Mouse (Mus musculus) large intestine, adult 2 months (tissue): ENCODE results near the gene Mrpl17. TPM values are rescaled to one million over a fixed set of nuclear protein-coding genes. Genes with fewer than 3 reads are reported as not detected.
"Not testable (repeated sequence)": the region's sequence is repeated elsewhere in the genome, so short reads cannot be mapped to it uniquely, and the experiment has no call there.

Source experiments
- DNase-seq: peaks from one replicate; pipeline ENCODE4 v3.0.0-alpha.2; 2012; ENCODE audit warnings: low read depth, low spot score
- WGBS: fragments of 180-500 bp; shearing (Covaris S2); methylation state at CpG from one replicate; pipeline ENCODE4 v1.1.7; 2018; 5-methylcytosine and 5-hydroxymethylcytosine counted together
- polyA plus RNA-seq: library from polyadenylated mRNA; depleted of rRNA; stranded (reverse); fragments of >200 nt; gene quantifications from 2 replicates; pipeline ENCODE4 v1.2.3, GENCODE M21; 2012; rRNA removed

Mrpl17 gene
- polyA plus RNA-seq, result 164 and 166 TPM in 2 replicates

DNA sequence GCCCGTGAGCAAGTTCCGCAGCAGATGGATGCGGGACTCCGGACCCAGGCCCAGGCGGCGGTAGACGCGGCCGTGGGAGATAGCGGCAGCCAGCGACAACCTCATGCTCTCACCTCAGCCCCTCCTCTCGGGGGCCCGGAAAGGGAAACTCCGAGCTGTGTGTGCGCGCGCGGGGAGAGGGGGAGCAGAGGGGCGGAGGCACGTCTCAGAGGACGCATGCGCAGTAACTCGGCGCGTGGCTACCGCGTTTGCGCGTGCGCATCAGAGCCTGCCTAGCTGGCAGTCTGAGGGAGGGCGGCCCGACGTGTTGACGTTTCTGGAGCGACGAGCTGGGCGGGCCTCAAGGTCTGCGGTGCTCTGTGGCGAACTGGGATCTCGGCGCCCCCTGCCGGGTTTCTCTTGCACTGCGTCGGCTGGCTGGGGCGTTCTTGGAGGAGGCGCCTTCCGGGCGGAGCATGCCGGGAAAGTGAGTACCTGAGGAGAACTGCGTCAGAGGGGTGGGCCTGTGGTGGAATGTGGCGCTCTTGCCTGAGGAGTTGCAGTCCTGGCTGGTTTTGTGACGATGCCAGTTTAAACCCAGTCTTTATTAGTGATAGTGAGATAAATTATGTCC is at the start of gene Mrpl17:
Gene Mrpl17 (minus strand): TSS at position 223 of the 613 bp plus-strand sequence.
- peak; percentile 97 for DNase-seq
- WGBS, result under 1% methylated on average over 52 of the region's 52 CpGs

DNA sequence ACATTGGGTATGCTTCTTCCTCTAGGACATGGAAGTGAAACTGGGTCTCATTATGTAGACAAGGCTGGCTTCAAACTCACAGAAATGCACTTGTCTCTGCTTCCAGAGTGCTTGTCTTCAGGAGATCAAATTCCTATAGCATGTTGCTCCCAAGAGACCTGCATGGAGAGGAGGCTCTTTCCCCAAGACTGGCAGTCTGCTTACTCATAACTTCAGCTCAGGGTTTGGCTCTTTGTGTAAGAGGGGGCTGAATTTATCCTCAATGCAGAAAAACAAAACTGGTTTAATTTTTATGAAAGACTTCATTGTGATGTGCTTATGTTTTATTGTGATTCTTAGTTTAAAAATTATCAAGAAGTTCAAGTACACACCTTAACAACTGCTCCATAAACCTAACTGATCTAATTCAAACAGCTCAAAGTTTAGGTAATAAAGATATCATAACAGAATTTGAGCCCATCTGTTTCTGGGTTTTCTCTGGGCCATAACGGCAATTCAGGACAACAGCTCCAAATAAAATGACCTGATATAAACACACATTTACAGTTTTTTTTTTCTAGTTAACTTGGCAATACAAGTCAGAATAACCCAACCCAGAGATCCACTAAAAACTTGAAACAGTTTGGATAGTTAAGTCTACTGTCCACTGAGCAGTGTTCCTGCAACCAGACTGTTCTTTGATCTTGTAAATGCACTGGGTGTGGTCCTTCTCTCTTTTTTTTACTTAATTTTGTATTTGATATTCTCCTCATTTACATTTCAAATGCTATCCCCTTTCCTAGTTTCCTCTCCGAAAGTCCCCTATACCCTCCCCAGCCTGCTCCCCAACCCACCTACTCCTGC is 45.0 kb upstream of the Mrpl17 start:
- not testable (repeated sequence) for DNase-seq
- WGBS, result no CpG with 5 or more reads among the region's 2 CpGs

- DNase-seq, result no peak
- WGBS, result 84% methylated on average over 7 of the region's 7 CpGs
These were observed 13.4 kb upstream of the Mrpl17 start for GRCm38 (mm10) chr7:105824281-105824680.

DNA sequence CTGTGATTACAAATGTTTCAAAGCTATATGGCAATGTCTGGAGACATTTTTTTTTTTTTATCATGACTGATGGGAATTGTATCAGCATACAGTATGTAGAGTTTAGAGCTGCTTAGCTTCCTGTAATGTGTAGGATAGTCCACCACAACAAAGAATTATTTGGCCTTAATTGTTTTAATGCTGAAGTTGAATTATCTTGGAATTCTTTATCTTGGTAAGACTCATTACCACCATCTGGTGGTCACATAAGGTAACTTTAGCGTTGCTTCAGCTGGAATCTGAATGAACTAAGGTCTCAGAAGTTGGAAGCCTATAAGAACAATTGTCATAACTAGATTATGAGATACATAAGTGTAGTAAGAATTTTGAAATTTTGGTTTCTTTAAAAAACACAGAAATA is 7.6 kb upstream of the Mrpl17 start:
- no peak for DNase-seq
- WGBS, result 0% methylated on average over 1 of the region's 1 CpGs

DNA sequence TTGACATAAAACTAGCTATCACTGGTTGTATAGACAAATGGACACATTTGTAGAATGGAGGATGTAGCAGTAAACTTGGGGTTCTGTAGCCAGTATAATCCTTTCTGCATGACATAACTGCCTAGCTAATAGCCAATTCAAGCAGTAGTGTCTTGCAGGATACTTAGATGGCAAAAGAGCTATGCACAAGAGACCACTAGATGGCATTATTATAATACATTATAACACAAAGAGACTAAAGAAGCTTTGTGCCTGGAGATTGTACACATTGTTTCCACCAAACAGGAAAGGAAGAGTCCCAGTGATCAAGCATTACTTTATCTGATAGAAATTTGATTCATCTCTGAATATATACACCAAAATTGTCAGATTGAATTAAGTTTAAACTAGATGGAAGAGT is 5.8 kb upstream of the Mrpl17 start:
- no peak for DNase-seq

- no peak for DNase-seq
- WGBS, result 92% methylated on average over 3 of the region's 3 CpGs
These were observed 2.4 kb upstream of the Mrpl17 start for GRCm38 (mm10) chr7:105813326-105813725.

GRCm38 (mm10) chr7:105812566-105812965 is 1.7 kb upstream of the Mrpl17 start:
- 51% methylated on average over 3 of the region's 3 CpGs for WGBS
- DNase-seq, result no peak

- no peak for DNase-seq
These were observed 617 bp upstream of the Mrpl17 start for GRCm38 (mm10) chr7:105811516-105811915.

DNA sequence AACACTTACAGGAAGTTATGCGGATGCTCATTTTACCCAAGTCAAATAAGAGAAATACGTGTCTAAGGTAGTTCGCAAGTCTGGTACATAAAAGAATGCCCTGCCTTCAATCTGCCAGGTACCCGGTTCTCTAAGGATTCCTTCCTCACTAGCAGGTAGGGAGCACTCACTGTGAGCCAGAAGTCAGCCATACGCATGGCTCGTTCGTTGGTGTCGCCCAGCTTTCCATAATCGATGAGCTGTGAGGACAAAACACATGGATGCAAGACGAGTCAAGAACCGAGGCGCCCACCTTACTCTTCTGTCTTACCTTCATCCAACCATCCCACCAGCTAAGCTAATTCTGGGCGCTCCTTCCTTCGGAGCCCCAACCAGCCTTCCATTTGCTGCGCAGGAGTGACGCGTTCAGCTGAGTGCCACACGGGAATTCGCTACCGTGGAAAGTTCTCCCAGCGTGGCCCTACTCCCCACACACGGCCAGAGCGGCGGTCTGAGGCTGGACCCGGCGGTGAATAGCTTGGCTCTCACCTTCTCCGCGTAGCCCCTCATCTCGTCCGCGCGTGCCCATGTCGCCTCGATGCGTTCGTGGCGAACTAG is 521 bp downstream of the Mrpl17 start:
- DNase-seq, result no peak
- WGBS, result 1% methylated on average over 37 of the region's 37 CpGs

DNA sequence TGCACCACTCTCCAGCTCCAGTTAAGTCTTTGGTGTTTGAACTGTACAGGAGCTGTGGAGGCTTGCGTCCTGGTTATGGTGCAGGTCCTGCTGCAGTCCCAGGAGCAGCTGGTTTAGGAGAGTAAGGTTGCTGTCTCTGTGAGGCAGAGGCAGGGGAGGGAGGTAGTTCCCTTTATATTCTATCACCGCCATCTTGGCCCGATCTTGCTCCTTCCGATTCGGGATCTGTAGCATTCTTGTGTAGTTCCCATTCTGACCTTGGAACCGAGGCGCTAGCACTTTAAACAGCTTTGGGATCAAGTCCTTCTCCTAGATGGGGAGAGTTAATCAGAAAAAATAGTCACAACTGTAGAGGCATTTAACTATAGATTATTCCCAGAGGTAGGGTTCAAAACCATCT is 1.1 kb downstream of the Mrpl17 start:
- no peak for DNase-seq
- 73% methylated on average over 7 of the region's 7 CpGs for WGBS

GRCm38 (mm10) chr7:105808385-105808784 is 2.5 kb downstream of the Mrpl17 start:
- 80% methylated on average over 1 of the region's 1 CpGs for WGBS
- no peak for DNase-seq

DNA sequence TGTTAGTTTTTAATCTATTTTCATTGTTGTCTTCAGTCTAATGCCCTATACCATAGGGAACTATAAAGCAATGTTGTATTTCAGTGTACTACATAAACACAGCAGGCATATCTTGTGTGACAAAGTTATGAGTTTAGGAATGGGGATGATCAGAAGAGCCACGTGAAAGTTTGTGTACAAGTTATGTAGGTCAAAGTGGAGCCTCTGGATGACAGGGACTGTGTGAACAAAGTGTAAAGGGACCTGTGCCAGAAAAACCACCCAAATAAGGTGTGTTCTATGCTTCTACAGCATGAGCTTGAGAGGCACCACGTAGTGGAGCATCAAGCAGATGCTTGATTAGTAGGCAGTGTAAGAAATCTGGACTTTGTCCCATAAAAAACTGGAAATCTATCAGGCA is 4.2 kb downstream of the Mrpl17 start:
- DNase-seq, result no peak
- WGBS, result 20% methylated on average over 2 of the region's 2 CpGs

DNA sequence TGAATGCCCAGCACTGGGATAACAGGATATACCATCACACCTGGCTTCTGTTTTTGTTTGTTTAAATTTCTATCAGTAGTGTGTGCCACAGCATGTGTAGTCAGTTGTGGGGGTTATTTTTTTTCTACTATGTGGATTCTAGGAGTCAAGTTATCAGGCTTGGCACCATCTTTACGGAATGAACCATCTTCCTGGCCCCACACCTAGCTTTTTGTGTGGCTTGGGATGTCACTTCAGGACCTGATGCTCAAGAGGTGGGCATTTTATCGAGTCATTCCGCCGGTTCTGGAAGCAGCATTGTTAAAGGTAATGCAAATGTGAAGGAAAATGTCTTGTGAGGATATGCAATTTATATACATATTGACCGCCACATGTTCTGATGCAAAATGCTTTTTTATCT is 4.8 kb downstream of the Mrpl17 start:
- 75% methylated on average over 5 of the region's 5 CpGs for WGBS
- no peak for DNase-seq

- DNase-seq, result no peak
These were observed 7.5 kb downstream of the Mrpl17 start for GRCm38 (mm10) chr7:105803428-105803827.

DNA sequence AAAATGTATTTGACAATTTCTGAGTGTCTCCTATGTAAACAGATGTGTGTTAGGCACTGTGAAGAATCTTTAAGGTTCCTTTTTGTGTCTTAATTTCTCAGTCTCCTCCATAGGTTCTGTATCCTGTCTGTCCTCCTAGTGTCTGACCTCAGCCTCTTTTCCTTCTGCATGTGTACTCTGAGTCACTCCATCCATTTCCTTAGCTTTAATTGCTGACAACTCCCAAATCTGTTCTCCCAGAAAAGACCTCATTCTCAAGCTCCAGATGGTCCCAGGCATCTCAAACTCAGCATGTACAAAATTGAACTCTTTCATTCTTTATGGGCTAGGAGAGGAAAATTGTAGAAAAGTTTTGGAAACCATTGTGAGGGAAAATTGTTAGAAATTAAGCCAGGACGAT is 8.1 kb downstream of the Mrpl17 start:
- DNase-seq, result no peak
- 38% methylated on average over 1 of the region's 1 CpGs for WGBS

GRCm38 (mm10) chr7:105802312-105802711 is 8.6 kb downstream of the Mrpl17 start:
- WGBS, result 38% methylated on average over 2 of the region's 2 CpGs
- no peak for DNase-seq

- no peak for DNase-seq
- 77% methylated on average over 3 of the region's 3 CpGs for WGBS
These were observed 13.9 kb downstream of the Mrpl17 start for GRCm38 (mm10) chr7:105796972-105797371.

DNA sequence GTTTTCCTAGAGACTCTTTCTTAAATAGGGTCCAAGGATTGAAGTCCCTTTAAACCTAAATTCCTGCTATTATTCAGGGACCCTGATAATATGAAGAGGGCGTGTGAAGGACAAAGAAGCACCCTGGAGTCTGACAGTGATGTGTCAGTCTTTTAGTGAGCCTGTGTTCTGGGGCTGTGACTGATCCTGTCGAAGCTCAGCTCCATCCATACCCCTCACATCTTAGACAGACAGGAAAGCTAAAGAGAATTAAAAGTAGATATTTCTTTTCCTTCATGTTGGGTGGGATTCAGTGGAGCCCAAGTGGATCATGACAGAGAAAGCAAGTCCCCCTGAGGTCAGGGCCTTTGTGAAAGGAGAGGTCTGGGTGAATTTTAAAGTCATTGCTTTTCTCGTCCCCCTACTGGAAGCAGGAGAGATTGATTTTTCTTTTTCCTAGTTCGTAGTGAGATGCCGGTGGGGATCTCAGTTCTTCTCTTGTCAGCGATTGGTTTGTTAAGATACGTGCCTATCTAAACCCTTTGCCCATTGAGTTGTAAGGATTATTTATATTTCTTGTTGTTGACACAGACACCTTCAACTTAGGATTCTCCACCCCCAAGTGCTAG is 15.0 kb downstream of the Mrpl17 start:
- no peak for DNase-seq
- 32% methylated on average over 7 of the region's 7 CpGs for WGBS

- no peak for DNase-seq
- WGBS, result 79% methylated on average over 7 of the region's 7 CpGs
These were observed 17.2 kb downstream of the Mrpl17 start for GRCm38 (mm10) chr7:105793701-105794100.

- DNase-seq, result no peak
- 72% methylated on average over 1 of the region's 1 CpGs for WGBS
These were observed 19.8 kb downstream of the Mrpl17 start for GRCm38 (mm10) chr7:105791147-105791546.
